Mouse (Mus musculus) large intestine, adult 2 months (tissue): Measurements from ENCODE around the gene Tsr3. TPM values are rescaled to one million over a fixed set of nuclear protein-coding genes. Genes with fewer than 3 reads are reported as not detected.

ENCODE experiments used
- DNase-seq: peaks from one replicate; pipeline ENCODE4 v3.0.0-alpha.2; 2012; ENCODE audit warnings: low read depth, low spot score
- WGBS: fragments of 180-500 bp; shearing (Covaris S2); methylation state at CpG from one replicate; pipeline ENCODE4 v1.1.7; 2018; 5-methylcytosine and 5-hydroxymethylcytosine counted together
- polyA plus RNA-seq: library from polyadenylated mRNA; depleted of rRNA; stranded (reverse); fragments of >200 nt; gene quantifications from 2 replicates; pipeline ENCODE4 v1.2.3, GENCODE M21; 2012; rRNA removed

Gene Tsr3
- polyA plus RNA-seq, 1 experiment: 11.6 TPM

GRCm38 (mm10) chr17:25282133-25282532, 42.2 kb downstream of the Tsr3 start:
- 10% methylated on average over 11 of the region's 11 CpGs for WGBS
- peak; percentile 90 for DNase-seq

GRCm38 (mm10) chr17:25285033-25285432, 45.1 kb downstream of the Tsr3 start:
- DNase-seq: peak; percentile 76
- 16% methylated on average over 3 of the region's 3 CpGs for WGBS

DNA sequence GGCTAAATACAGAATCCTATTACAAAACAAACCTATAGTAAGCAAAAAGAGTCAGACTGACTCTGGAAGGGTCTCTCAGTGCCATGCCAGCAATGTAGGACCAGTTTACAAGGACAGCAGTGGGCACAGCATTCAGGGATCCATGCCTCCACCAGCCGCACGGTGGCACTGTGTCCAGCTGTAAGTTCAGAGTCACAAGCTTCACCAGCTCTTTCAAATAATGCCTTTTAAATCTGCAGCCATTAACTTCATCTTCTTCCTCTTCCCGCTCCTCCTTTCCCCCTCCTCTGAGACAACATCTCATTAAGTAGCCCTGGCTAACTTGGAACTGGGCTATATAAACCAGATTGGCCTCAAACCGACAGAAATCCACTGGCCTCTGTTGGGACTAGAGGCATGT, 48.9 kb downstream of the Tsr3 start:
- 9% methylated on average over 4 of the region's 4 CpGs for WGBS
- DNase-seq: no peak

DNA sequence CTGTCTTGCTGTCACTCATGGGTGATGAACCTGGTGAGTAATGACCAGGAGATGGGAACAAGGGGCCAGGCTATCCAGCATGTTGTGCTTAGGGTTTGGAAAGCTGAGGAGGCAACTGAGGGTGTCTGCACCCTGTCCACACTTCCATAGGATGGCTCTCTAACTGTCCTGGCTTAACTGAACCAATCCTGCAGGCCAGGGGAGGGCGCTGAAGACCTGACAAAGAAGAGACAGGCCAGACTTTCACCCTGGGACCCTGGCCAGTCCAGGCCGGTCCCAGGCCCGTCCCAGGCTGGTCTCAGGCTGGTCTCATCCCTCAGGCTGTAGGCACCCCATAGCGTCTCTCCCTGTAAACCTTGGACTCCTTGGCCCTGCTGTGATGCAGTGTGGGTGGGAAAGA, 50.4 kb downstream of the Tsr3 start:
- WGBS: 28% methylated on average over 4 of the region's 4 CpGs
- no peak for DNase-seq

Other genes starting within 250 kb of the Tsr3 start
- gene Cramp1l, start 224.4 kb upstream of the Tsr3 start, polyA plus RNA-seq: 8.0 and 15.1 TPM in 2 replicates
- 7.8 and 9.4 TPM in 2 replicates for gene Ift140, start 224.1 kb upstream of the Tsr3 start, polyA plus RNA-seq
- gene Tmem204, start 156.6 kb upstream of the Tsr3 start, polyA plus RNA-seq: 16.7 and 18.5 TPM in 2 replicates
- gene Telo2, start 124.2 kb upstream of the Tsr3 start, polyA plus RNA-seq: 9.4 and 12.2 TPM in 2 replicates
- 0.07 and 0.10 TPM in 2 replicates for gene Ptx4, start 119.4 kb upstream of the Tsr3 start, polyA plus RNA-seq
- 17.1 and 21.7 TPM in 2 replicates for gene Clcn7, start 106.8 kb upstream of the Tsr3 start, polyA plus RNA-seq
- gene Ccdc154, start 77.7 kb upstream of the Tsr3 start, polyA plus RNA-seq: not detected in 2 replicates
- gene Gm38655, start 64.7 kb upstream of the Tsr3 start, polyA plus RNA-seq: not detected in 2 replicates
- 9.5 and 10.4 TPM in 2 replicates for gene BC003965, start 55.6 kb upstream of the Tsr3 start, polyA plus RNA-seq
- gene Unkl, start 51.8 kb upstream of the Tsr3 start, polyA plus RNA-seq: 6.0 and 9.8 TPM in 2 replicates
- gene Gnptg, start within 50 bp of the Tsr3 start, polyA plus RNA-seq: 36.1 and 37.5 TPM in 2 replicates
- 7.8 and 11.9 TPM in 2 replicates for gene Baiap3, start 16.2 kb downstream of the Tsr3 start, polyA plus RNA-seq
- 113 and 132 TPM in 2 replicates for gene Ube2i, start 34.5 kb downstream of the Tsr3 start, polyA plus RNA-seq
- not detected in 2 replicates for gene Prss34, start 58.2 kb downstream of the Tsr3 start, polyA plus RNA-seq
- gene Prss28, start 68.5 kb downstream of the Tsr3 start, polyA plus RNA-seq: not detected in 2 replicates
- not detected in 2 replicates for gene Prss29, start 78.5 kb downstream of the Tsr3 start, polyA plus RNA-seq
- not detected in 2 replicates for gene Tpsab1, start 105.4 kb downstream of the Tsr3 start, polyA plus RNA-seq
- 0.58 and 0.59 TPM in 2 replicates for gene Tpsb2, start 126.1 kb downstream of the Tsr3 start, polyA plus RNA-seq
- gene Tpsg1, start 129.1 kb downstream of the Tsr3 start, polyA plus RNA-seq: 68.1 and 75.8 TPM in 2 replicates
- 10.4 and 25.1 TPM in 2 replicates for gene Cacna1h, start 193.6 kb downstream of the Tsr3 start, polyA plus RNA-seq
- 0.11 TPM in 1 of 2 replicates, not detected in the other for gene Tekt4, start 214.4 kb downstream of the Tsr3 start, polyA plus RNA-seq